Mouse (Mus musculus) liver, embryonic 14.5 days (tissue): ENCODE results near the gene Tnfrsf22.
"Not testable (repeated sequence)": the region's sequence is repeated elsewhere in the genome, so short reads cannot be mapped to it uniquely, and the experiment has no call there.

ENCODE experiments used
- CTCF ChIP-seq: IDR thresholded peaks from 2 replicates; pipeline ENCODE4 v1.5.1; 2016; ENCODE audit warnings: antibody characterized with exemption, low read depth, control low read depth
- EP300 ChIP-seq: IDR thresholded peaks from 2 replicates; pipeline ENCODE4 v1.6.1; 2016; ENCODE audit warnings: antibody characterized with exemption, low read depth

- not testable (repeated sequence) for TF ChIP-seq CTCF, EP300
These were observed 36.7 kb upstream of the Tnfrsf22 start for GRCm38 (mm10) chr7:143686191-143686590.
